Mouse (Mus musculus) liver, postnatal 0 days (tissue): ENCODE measurements around the gene Mlec.

Experiments
- CTCF ChIP-seq: sonication (generic); IDR thresholded peaks from 2 replicates; pipeline ENCODE4 v1.5.1; 2016; ENCODE audit warnings: antibody characterized with exemption, low read depth
- EP300 ChIP-seq: IDR thresholded peaks from 2 replicates; pipeline ENCODE4 v1.6.1; 2016; ENCODE audit warnings: antibody characterized with exemption, low read depth, mild to moderate bottlenecking

DNA sequence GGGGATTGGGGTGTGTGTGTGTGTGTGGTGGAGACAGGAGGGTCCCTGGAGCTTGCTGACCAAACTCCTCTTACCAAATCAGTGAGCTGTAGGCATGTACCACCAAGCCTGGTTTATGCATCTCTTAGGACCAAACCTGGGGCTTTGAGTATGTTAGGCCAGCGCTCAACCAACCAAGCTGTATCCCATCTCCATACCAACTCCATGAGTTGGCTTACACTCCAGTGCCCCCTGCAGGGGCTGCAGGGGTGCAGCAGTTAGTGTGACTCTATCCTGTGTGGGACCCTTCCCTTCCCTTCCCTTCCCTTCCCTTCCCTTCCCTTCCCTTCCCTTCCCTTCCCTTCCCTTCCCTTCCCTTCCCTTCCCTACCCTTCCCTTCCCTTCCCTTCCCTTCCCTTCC lies 16.6 kb upstream of the Mlec start:
- TF ChIP-seq CTCF (peak; percentile 43), EP300 (no peak)
